Mouse (Mus musculus) kidney, postnatal 4 days (tissue): ENCODE measurements at regions not wholly inside any gene's neighbourhood (a gene's known extent, or its start where the extent isn't known, plus 50 kb on each side); places are given as distances from the start of the nearest gene placed in this dataset.

Source experiments
- DNase-seq, 2 experiments: peaks; one replicate each; pipeline ENCODE4 v3.0.0; 2021; ENCODE audit warnings: mixed read lengths in 2 of 2

GRCm38 (mm10) chr5:43048196-43049050, 184.5 kb upstream of the Cpeb2 start:
- no peak for DNase-seq

- no peak for DNase-seq
Observed at GRCm38 (mm10) chr5:43049381-43050301, 183.3 kb upstream of the Cpeb2 start.

GRCm38 (mm10) chr5:43050961-43051517, 181.9 kb upstream of the Cpeb2 start:
- DNase-seq: no peak

- no peak for DNase-seq
Observed at GRCm38 (mm10) chr5:43052668-43053067, 180.3 kb upstream of the Cpeb2 start.

GRCm38 (mm10) chr5:43054586-43054985, 178.4 kb upstream of the Cpeb2 start:
- DNase-seq: no peak

GRCm38 (mm10) chr5:43055111-43055710, 177.8 kb upstream of the Cpeb2 start:
- no peak for DNase-seq

GRCm38 (mm10) chr5:43056486-43056885, 176.5 kb upstream of the Cpeb2 start:
- DNase-seq: no peak

- DNase-seq: no peak
Observed at GRCm38 (mm10) chr5:43061243-43061642, 171.7 kb upstream of the Cpeb2 start.

GRCm38 (mm10) chr5:43061797-43062391, 171.1 kb upstream of the Cpeb2 start:
- no peak for DNase-seq

GRCm38 (mm10) chr5:43062499-43062898, 170.5 kb upstream of the Cpeb2 start:
- DNase-seq: no peak

GRCm38 (mm10) chr5:43063386-43063785, 169.6 kb upstream of the Cpeb2 start:
- no peak for DNase-seq

GRCm38 (mm10) chr5:43071541-43071940, 161.4 kb upstream of the Cpeb2 start:
- no peak for DNase-seq

GRCm38 (mm10) chr5:43072340-43072739, 160.6 kb upstream of the Cpeb2 start:
- DNase-seq: no peak

- DNase-seq: no peak
Observed at GRCm38 (mm10) chr5:43074536-43074935, 158.4 kb upstream of the Cpeb2 start.

GRCm38 (mm10) chr5:43080252-43080651, 152.7 kb upstream of the Cpeb2 start:
- no peak for DNase-seq

- peak; percentile 4 to 14 for DNase-seq
Observed at GRCm38 (mm10) chr5:43081561-43082534, 151.1 kb upstream of the Cpeb2 start.

GRCm38 (mm10) chr5:43087077-43087476, 145.9 kb upstream of the Cpeb2 start:
- no peak for DNase-seq

- no peak for DNase-seq
Observed at GRCm38 (mm10) chr5:43087907-43088387, 145.0 kb upstream of the Cpeb2 start.

- DNase-seq: no peak
Observed at GRCm38 (mm10) chr5:43088650-43089397, 144.1 kb upstream of the Cpeb2 start.

GRCm38 (mm10) chr5:43089475-43089874, 143.5 kb upstream of the Cpeb2 start:
- DNase-seq: no peak
